In the genomic region with DNA sequence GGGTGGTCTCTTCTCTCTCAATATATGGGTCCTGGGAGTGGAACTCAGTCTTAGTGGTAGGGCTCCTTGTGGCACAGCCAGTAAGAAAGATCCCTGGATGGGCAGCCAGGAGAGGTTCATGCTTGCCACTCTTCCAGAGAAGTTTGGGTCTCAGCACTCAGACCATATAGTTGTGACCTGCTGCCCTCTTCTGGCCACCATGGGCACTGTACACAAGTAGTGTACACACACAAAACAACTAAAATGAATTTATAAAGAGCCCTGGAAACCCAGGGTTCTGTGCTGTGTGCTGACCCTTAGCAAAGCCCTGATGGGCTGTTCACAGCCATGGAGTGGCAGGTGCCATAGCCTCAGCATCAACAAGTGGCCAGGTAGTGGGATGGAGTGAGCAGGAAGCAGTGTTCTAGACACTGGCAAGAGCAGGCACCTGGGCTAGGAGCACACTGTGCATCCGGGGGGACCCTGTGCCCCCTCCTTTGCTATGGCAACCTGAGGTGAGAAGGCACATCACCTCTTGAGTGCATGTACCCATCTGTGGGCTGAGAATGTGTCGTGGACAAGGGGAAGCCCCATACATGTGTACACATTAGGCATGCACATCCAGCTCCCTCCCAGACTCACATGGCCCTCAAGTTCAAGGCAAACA, we compare ENCODE assay signal across 8 mouse cellular contexts. TPM values are rescaled to one million over a fixed set of nuclear protein-coding genes. Genes with fewer than 3 reads are reported as not detected.
DNase-seq lines count a peak whose midpoint lies in the region; ATAC-seq and TF ChIP-seq lines count a peak whose summit lies in the region.

No protein-coding gene starts in this region.

- 70% methylated on average over 2 of the region's 2 CpGs for WGBS in lung, embryonic 14.5 days
- 86% methylated on average over 2 of the region's 2 CpGs for WGBS in midbrain, embryonic 15.5 days

- H3K4me3 ChIP-seq in layer of hippocampus, adult 2 months, result no peak overlapping the region
- H3K4me3 ChIP-seq in E14TG2a.4 (replicated peaks; ENCODE audit: low read length), result no peak overlapping the region
- H3K4me3 ChIP-seq in lung, embryonic 14.5 days (ENCODE audit: low read depth, low read length), result no peak overlapping the region
- H3K4me3 ChIP-seq in midbrain, embryonic 15.5 days, result no peak overlapping the region

- peaks cover 72% of the 10 kb centered on the region for H3K36me3 ChIP-seq in E14TG2a.4 (ENCODE audit: insufficient read depth, low read length)
- H3K36me3 ChIP-seq in lung, embryonic 14.5 days (ENCODE audit: insufficient read depth), result peaks cover 36% of the 10 kb centered on the region
- H3K36me3 ChIP-seq in splenic B cell, adult 2 months (ENCODE audit: control insufficient read depth, insufficient read depth, low read length, poor library complexity, severe bottlenecking), result no peaks in the 10 kb centered on the region
- H3K36me3 ChIP-seq in midbrain, embryonic 15.5 days (replicated peaks), result peaks cover 22% of the 10 kb centered on the region

- TF ChIP-seq CTCF in layer of hippocampus, adult 2 months (conservative IDR thresholded peaks at IDR 0.05), result peak; percentile 77
- peak; percentile 52 for TF ChIP-seq CTCF in E14TG2a.4 (conservative IDR thresholded peaks at IDR 0.05; ENCODE audit: low read length)
- peak; percentile 76 for TF ChIP-seq CTCF in lung, embryonic 14.5 days (IDR thresholded peaks at IDR 0.05; ENCODE audit: low read depth)

- no peak overlapping the region for H3K9ac ChIP-seq in lung, embryonic 14.5 days
- no peak overlapping the region for H3K9ac ChIP-seq in midbrain, embryonic 15.5 days

- no peak for DNase-seq in layer of hippocampus, adult 2 months (ENCODE audit: low spot score in 2 of 2)
- DNase-seq in layer of hippocampus, postnatal 14 days (ENCODE audit: low spot score in 2 of 2), result no peak
- peak; percentile 34 for DNase-seq in adipocyte (ENCODE audit: low spot score)
- DNase-seq in forelimb bud, embryonic 11.5 days (ENCODE audit: low read depth, low spot score), result peak; percentile 45
- DNase-seq in lung, embryonic 14.5 days, result peak; percentile 80
- peak; percentile 81 for DNase-seq in splenic B cell, adult 2 months (ENCODE audit: low read depth, low spot score)

- peaks cover 47% of the 10 kb centered on the region for H3K4me1 ChIP-seq in E14TG2a.4 (replicated peaks; ENCODE audit: low read depth, low read length)
- peaks cover 8% of the 10 kb centered on the region; the same call in 1 of the 2 replicates for H3K4me1 ChIP-seq in lung, embryonic 14.5 days (ENCODE audit: insufficient read depth)
- H3K4me1 ChIP-seq in midbrain, embryonic 15.5 days, result peaks cover 20% of the 10 kb centered on the region

- H3K27me3 ChIP-seq in E14TG2a.4 (ENCODE audit: insufficient read depth, low read length), result no peaks in the 10 kb centered on the region
- H3K27me3 ChIP-seq in lung, embryonic 14.5 days (ENCODE audit: insufficient read depth, low read length), result no peaks in the 10 kb centered on the region
- H3K27me3 ChIP-seq in splenic B cell, adult 2 months (ENCODE audit: control insufficient read depth, insufficient read depth, low read length, poor library complexity, severe bottlenecking), result no peaks in the 10 kb centered on the region
- H3K27me3 ChIP-seq in midbrain, embryonic 15.5 days (replicated peaks), result no peaks in the 10 kb centered on the region

- ATAC-seq in lung, embryonic 14.5 days (ENCODE audit: insufficient read depth), result no peak
- ATAC-seq in midbrain, embryonic 15.5 days (replicated peaks), result no peak

- H3K4me2 ChIP-seq in lung, embryonic 14.5 days, result no peak overlapping the region
- H3K4me2 ChIP-seq in midbrain, embryonic 15.5 days, result no peak overlapping the region

- H3K9me3 ChIP-seq in E14TG2a.4 (ENCODE audit: low read length), result no peaks in the 10 kb centered on the region
- no peaks in the 10 kb centered on the region for H3K9me3 ChIP-seq in lung, embryonic 14.5 days (ENCODE audit: low read depth, low read length)
- H3K9me3 ChIP-seq in midbrain, embryonic 15.5 days, result no peaks in the 10 kb centered on the region

- H3K27ac ChIP-seq in layer of hippocampus, adult 2 months, result no peak overlapping the region
- H3K27ac ChIP-seq in lung, embryonic 14.5 days (ENCODE audit: low read depth), result no peak overlapping the region
- no peak overlapping the region for H3K27ac ChIP-seq in midbrain, embryonic 15.5 days

RNA-seq across cellular contexts. Expression of gene Zdhhc12, which starts 2.6 kb away (rescaled TPM):
- 1 to 10 TPM; 7.6 to 9.1 TPM for total RNA-seq in layer of hippocampus, adult 2 months (2021)
- 10 to 100 TPM; 14.7 TPM for total RNA-seq in layer of hippocampus, postnatal 14 days (2021)
- 28.5 and 31.5 TPM in 2 replicates for polyA plus RNA-seq in lung, embryonic 14.5 days (2014; fragmentation: Nextera tagmentation; extraction: Ambion mirVana)
- 20.5 and 21.0 TPM in 2 replicates for polyA plus RNA-seq in midbrain, embryonic 15.5 days (2015; fragmentation: Nextera tagmentation; extraction: Ambion mirVana)

RNA-seq across cellular contexts. Expression of gene Pkn3, which starts 18.5 kb away (rescaled TPM):
- total RNA-seq in layer of hippocampus, adult 2 months (2021), result 1 to 10 TPM; 1.7 to 2.1 TPM
- 1 to 10 TPM; 1.2 to 2.3 TPM for total RNA-seq in layer of hippocampus, postnatal 14 days (2021)
- polyA plus RNA-seq in lung, embryonic 14.5 days (2014; fragmentation: Nextera tagmentation; extraction: Ambion mirVana), result 9.5 and 11.7 TPM in 2 replicates
- 1.8 and 1.9 TPM in 2 replicates for polyA plus RNA-seq in midbrain, embryonic 15.5 days (2015; fragmentation: Nextera tagmentation; extraction: Ambion mirVana)

RNA-seq across cellular contexts. Expression of gene Zer1, which starts 28.4 kb away (rescaled TPM):
- 100 to 1,000 TPM; 197 to 199 TPM for total RNA-seq in layer of hippocampus, adult 2 months (2021)
- 100 to 1,000 TPM; 160 to 173 TPM for total RNA-seq in layer of hippocampus, postnatal 14 days (2021)
- polyA plus RNA-seq in lung, embryonic 14.5 days (2014; fragmentation: Nextera tagmentation; extraction: Ambion mirVana), result 8.8 and 8.9 TPM in 2 replicates
- polyA plus RNA-seq in midbrain, embryonic 15.5 days (2015; fragmentation: Nextera tagmentation; extraction: Ambion mirVana), result 16.5 and 17.7 TPM in 2 replicates

RNA-seq across cellular contexts. Expression of gene Tbc1d13, which starts 37.5 kb away (rescaled TPM):
- total RNA-seq in layer of hippocampus, adult 2 months (2021), result 10 to 100 TPM; 54.7 to 55.7 TPM
- total RNA-seq in layer of hippocampus, postnatal 14 days (2021), result 10 to 100 TPM; 71.7 to 74.4 TPM
- polyA plus RNA-seq in lung, embryonic 14.5 days (2014; fragmentation: Nextera tagmentation; extraction: Ambion mirVana), result 10.9 and 12.3 TPM in 2 replicates
- polyA plus RNA-seq in midbrain, embryonic 15.5 days (2015; fragmentation: Nextera tagmentation; extraction: Ambion mirVana), result 12.3 and 13.7 TPM in 2 replicates

RNA-seq across cellular contexts. Expression of gene Set, which starts 38.8 kb away (rescaled TPM):
- 100 to 1,000 TPM; 171 to 197 TPM for total RNA-seq in layer of hippocampus, adult 2 months (2021)
- 100 to 1,000 TPM; 185 to 190 TPM for total RNA-seq in layer of hippocampus, postnatal 14 days (2021)
- 564 and 591 TPM in 2 replicates for polyA plus RNA-seq in lung, embryonic 14.5 days (2014; fragmentation: Nextera tagmentation; extraction: Ambion mirVana)
- polyA plus RNA-seq in midbrain, embryonic 15.5 days (2015; fragmentation: Nextera tagmentation; extraction: Ambion mirVana), result 338 and 355 TPM in 2 replicates

Comparison
In these comparisons a context has a peak if more than half of its experiments do, and no peak if none do; other contexts are left out.
1. DNase-seq: peak in adipocyte (single experiment), forelimb bud, embryonic 11.5 days (single experiment), lung, embryonic 14.5 days (single experiment) and splenic B cell, adult 2 months (single experiment); none in layer of hippocampus, adult 2 months (0 of 2) and layer of hippocampus, postnatal 14 days (0 of 2).
2. Peak in every context shown above with its lines, with median percentiles within 50 percentile points of each other: CTCF ChIP-seq.